Mouse (Mus musculus): ENCODE data around the gene Rhd. TPM values are rescaled to one million over a fixed set of nuclear protein-coding genes. Genes with fewer than 3 reads are reported as not detected.

The Rhd gene
- polyA plus RNA-seq, 1 experiment, result 0.38 TPM

- peaks cover 42% of the 10 kb centered on the region for H3K36me3 ChIP-seq (ENCODE audit: control insufficient read depth, insufficient read depth, low read length)
- TF ChIP-seq POLR2A (IDR thresholded peaks at IDR 0.05; ENCODE audit: control insufficient read depth, extremely low read depth, insufficient read depth, low read length, poor library complexity) (no peak), CTCF (IDR thresholded peaks at IDR 0.05; ENCODE audit: borderline replicate concordance, control insufficient read depth, extremely low read depth, insufficient read depth, low read length, poor library complexity) (no peak; the same call in 1 of the 2 replicates)
- peak overlapping the region; percentile 59 for H3K27ac ChIP-seq (ENCODE audit: control insufficient read depth, insufficient read depth, low read length)
- WGBS, result under 1% methylated on average over 75 of the region's 75 CpGs
- H3K4me1 ChIP-seq (replicated peaks; ENCODE audit: control insufficient read depth, insufficient read depth, low read length), result peaks cover 19% of the 10 kb centered on the region
- peak overlapping the region; percentile 75 for H3K4me3 ChIP-seq (ENCODE audit: control insufficient read depth, insufficient read depth, low read length)
- no peaks in the 10 kb centered on the region for H3K27me3 ChIP-seq (ENCODE audit: control insufficient read depth, insufficient read depth, low read length)
- DNase-seq, result peak; percentile 56
These were observed 59.8 kb downstream of the Rhd start for GRCm38 (mm10) chr4:134924019-134924741.

GRCm38 (mm10) chr4:134925206-134925605 lies 60.9 kb downstream of the Rhd start:
- Histone ChIP-seq H3K4me1 (replicated peaks; ENCODE audit: control insufficient read depth, insufficient read depth, low read length) (peaks cover 13% of the 10 kb centered on the region), H3K27me3 (ENCODE audit: control insufficient read depth, insufficient read depth, low read length) (no peaks in the 10 kb centered on the region), H3K27ac (ENCODE audit: control insufficient read depth, insufficient read depth, low read length) (no peak overlapping the region), H3K4me3 (ENCODE audit: control insufficient read depth, insufficient read depth, low read length) (peak overlapping the region; percentile 37), H3K36me3 (ENCODE audit: control insufficient read depth, insufficient read depth, low read length) (peaks cover 42% of the 10 kb centered on the region)
- 30% methylated on average over 8 of the region's 8 CpGs for WGBS
- DNase-seq, result no peak
- TF ChIP-seq CTCF (IDR thresholded peaks at IDR 0.05; ENCODE audit: borderline replicate concordance, control insufficient read depth, extremely low read depth, insufficient read depth, low read length, poor library complexity) (no peak), POLR2A (IDR thresholded peaks at IDR 0.05; ENCODE audit: control insufficient read depth, extremely low read depth, insufficient read depth, low read length, poor library complexity) (no peak)

- Histone ChIP-seq H3K4me1 (replicated peaks; ENCODE audit: control insufficient read depth, insufficient read depth, low read length) (peaks cover 8% of the 10 kb centered on the region), H3K36me3 (ENCODE audit: control insufficient read depth, insufficient read depth, low read length) (peaks cover 45% of the 10 kb centered on the region), H3K27me3 (ENCODE audit: control insufficient read depth, insufficient read depth, low read length) (no peaks in the 10 kb centered on the region), H3K27ac (ENCODE audit: control insufficient read depth, insufficient read depth, low read length) (no peak overlapping the region), H3K4me3 (ENCODE audit: control insufficient read depth, insufficient read depth, low read length) (no peak overlapping the region)
- no peak for TF ChIP-seq POLR2A (IDR thresholded peaks at IDR 0.05; ENCODE audit: control insufficient read depth, extremely low read depth, insufficient read depth, low read length, poor library complexity)
- no peak for TF ChIP-seq CTCF (IDR thresholded peaks at IDR 0.05; ENCODE audit: borderline replicate concordance, control insufficient read depth, extremely low read depth, insufficient read depth, low read length, poor library complexity)
- WGBS, result 82% methylated on average over 5 of the region's 5 CpGs
- no peak for DNase-seq
These were observed 63.6 kb downstream of the Rhd start for GRCm38 (mm10) chr4:134927815-134928463.

- Histone ChIP-seq H3K27ac (ENCODE audit: control insufficient read depth, insufficient read depth, low read length) (no peak overlapping the region), H3K27me3 (ENCODE audit: control insufficient read depth, insufficient read depth, low read length) (no peaks in the 10 kb centered on the region), H3K4me3 (ENCODE audit: control insufficient read depth, insufficient read depth, low read length) (no peak overlapping the region), H3K4me1 (replicated peaks; ENCODE audit: control insufficient read depth, insufficient read depth, low read length) (peaks cover 8% of the 10 kb centered on the region), H3K36me3 (ENCODE audit: control insufficient read depth, insufficient read depth, low read length) (peaks cover 51% of the 10 kb centered on the region)
- TF ChIP-seq POLR2A (IDR thresholded peaks at IDR 0.05; ENCODE audit: control insufficient read depth, extremely low read depth, insufficient read depth, low read length, poor library complexity) (no peak), CTCF (IDR thresholded peaks at IDR 0.05; ENCODE audit: borderline replicate concordance, control insufficient read depth, extremely low read depth, insufficient read depth, low read length, poor library complexity) (no peak)
- no peak for DNase-seq
- WGBS, result 86% methylated on average over 1 of the region's 1 CpGs
These were observed 64.1 kb downstream of the Rhd start for GRCm38 (mm10) chr4:134928464-134928836.

- H3K27ac ChIP-seq (ENCODE audit: control insufficient read depth, insufficient read depth, low read length), result peak overlapping the region; percentile 44; the same call in 1 of the 2 replicates
- no peak overlapping the region for H3K4me3 ChIP-seq (ENCODE audit: control insufficient read depth, insufficient read depth, low read length)
- 28% methylated on average over 4 of the region's 4 CpGs for WGBS
- no peaks in the 10 kb centered on the region for H3K27me3 ChIP-seq (ENCODE audit: control insufficient read depth, insufficient read depth, low read length)
- DNase-seq, result peak; percentile 35
- H3K36me3 ChIP-seq (ENCODE audit: control insufficient read depth, insufficient read depth, low read length), result peaks cover 60% of the 10 kb centered on the region
- peaks cover 8% of the 10 kb centered on the region for H3K4me1 ChIP-seq (replicated peaks; ENCODE audit: control insufficient read depth, insufficient read depth, low read length)
- TF ChIP-seq POLR2A (IDR thresholded peaks at IDR 0.05; ENCODE audit: control insufficient read depth, extremely low read depth, insufficient read depth, low read length, poor library complexity) (no peak), CTCF (IDR thresholded peaks at IDR 0.05; ENCODE audit: borderline replicate concordance, control insufficient read depth, extremely low read depth, insufficient read depth, low read length, poor library complexity) (no peak)
These were observed 65.2 kb downstream of the Rhd start for GRCm38 (mm10) chr4:134929536-134929935.

- H3K36me3 ChIP-seq (ENCODE audit: control insufficient read depth, insufficient read depth, low read length), result peaks cover 61% of the 10 kb centered on the region
These were observed 65.9 kb downstream of the Rhd start for GRCm38 (mm10) chr4:134930190-134930589.

More at GRCm38 (mm10) chr4:134930190-134930589, 65.9 kb downstream of the Rhd start:
- Histone ChIP-seq H3K4me1 (replicated peaks; ENCODE audit: control insufficient read depth, insufficient read depth, low read length) (peaks cover 7% of the 10 kb centered on the region), H3K4me3 (ENCODE audit: control insufficient read depth, insufficient read depth, low read length) (no peak overlapping the region), H3K27me3 (ENCODE audit: control insufficient read depth, insufficient read depth, low read length) (no peaks in the 10 kb centered on the region), H3K27ac (ENCODE audit: control insufficient read depth, insufficient read depth, low read length) (peak overlapping the region; percentile 57; the same call in 1 of the 2 replicates)
- 29% methylated on average over 9 of the region's 9 CpGs for WGBS
- TF ChIP-seq POLR2A (IDR thresholded peaks at IDR 0.05; ENCODE audit: control insufficient read depth, extremely low read depth, insufficient read depth, low read length, poor library complexity), result no peak
- TF ChIP-seq CTCF (IDR thresholded peaks at IDR 0.05; ENCODE audit: borderline replicate concordance, control insufficient read depth, extremely low read depth, insufficient read depth, low read length, poor library complexity), result no peak
- no peak for DNase-seq
